ENCODE assay signal across 14 mouse cellular contexts in the genomic region with DNA sequence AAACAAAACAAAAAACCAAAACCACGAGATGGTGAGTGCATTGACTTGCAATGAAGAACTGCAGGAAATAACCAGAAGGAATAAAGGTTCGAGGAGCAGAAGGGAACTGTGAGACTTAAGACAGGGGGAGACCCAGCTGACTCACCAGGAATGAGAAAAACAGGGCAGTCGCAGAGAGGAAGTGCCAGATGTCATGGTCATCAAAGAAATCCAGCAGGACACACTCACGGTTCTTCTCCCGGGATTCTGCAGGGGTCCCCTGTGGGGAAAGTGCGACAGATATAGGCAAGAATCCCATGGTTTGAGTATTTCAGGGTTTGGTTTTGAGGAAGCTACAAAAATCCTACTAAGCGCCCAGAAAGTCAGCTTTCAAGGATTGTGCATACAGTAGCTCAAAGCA.
A peak's percentile ranks its signal among the peaks of the same experiment; 100 is the strongest.
DNase-seq lines count a peak whose midpoint lies in the region; ATAC-seq and TF ChIP-seq lines count a peak whose summit lies in the region.
"Had no signal": no experiment of that assay in that cellular context is flagged by ENCODE, and none has a peak within 500 bp of the region (broad histone marks: within the 10 kb centered on the region; RNA-seq: fewer than 3 reads in every experiment).

No protein-coding gene starts in this region.

- 71% methylated on average over 7 of the region's 7 CpGs for WGBS in hindbrain, embryonic 10.5 days

- no peaks in the 10 kb centered on the region for H3K9me3 ChIP-seq in MEL (replicated peaks; ENCODE audit: insufficient read depth, low read length)
- no peaks in the 10 kb centered on the region for H3K9me3 ChIP-seq in hindbrain, embryonic 10.5 days
- H3K9me3 ChIP-seq: embryonic facial prominence, embryonic 12.5 days; forebrain, embryonic 15.5 days; heart, embryonic 15.5 days; hindbrain, embryonic 15.5 days had no signal

- H3K36me3 ChIP-seq in MEL (ENCODE audit: control insufficient read depth in 1 of 2, insufficient read depth in 2 of 2, low read length in 2 of 2): peaks cover 0 to 3% of the 10 kb centered on the region in 2 experiments; a peak in 1 of 4 replicates
- no peaks in the 10 kb centered on the region for H3K36me3 ChIP-seq in hindbrain, embryonic 10.5 days
- H3K36me3 ChIP-seq: embryonic facial prominence, embryonic 12.5 days; forebrain, embryonic 15.5 days; G1E; heart, embryonic 15.5 days; hindbrain, embryonic 15.5 days had no signal

- no peaks in the 10 kb centered on the region; a peak in 1 of 4 replicates for H3K27me3 ChIP-seq in MEL (ENCODE audit: control insufficient read depth in 1 of 2, insufficient read depth in 2 of 2, low read length in 2 of 2)
- no peaks in the 10 kb centered on the region for H3K27me3 ChIP-seq in hindbrain, embryonic 10.5 days (ENCODE audit: insufficient read depth, poor library complexity, severe bottlenecking)
- H3K27me3 ChIP-seq: embryonic facial prominence, embryonic 12.5 days; forebrain, embryonic 15.5 days; heart, embryonic 15.5 days; hindbrain, embryonic 15.5 days had no signal

- peak; percentile 15 for DNase-seq in adrenal gland, postnatal 10 days
- no peak for DNase-seq in adrenal gland, adult 8-10 months
- DNase-seq in 3T3-L1 (ENCODE audit: low read depth, low spot score) (peak; percentile 36), MEL (ENCODE audit: low read depth, low spot score) (peak; percentile 23)
- no peak for DNase-seq in ovary, adult 18-20 months (ENCODE audit: low spot score)
- no peak for DNase-seq in hindbrain, embryonic 10.5 days (ENCODE audit: low spot score)

- no peak for TF ChIP-seq RAD21 in MEL (IDR thresholded peaks at IDR 0.05; ENCODE audit: low read depth, low read length)

- TF ChIP-seq CTCF in MEL (IDR thresholded peaks at IDR 0.05 in 2 of 3, conservative IDR thresholded peaks at IDR 0.05 in 1 of 3; ENCODE audit: control insufficient read depth in 1 of 3, insufficient read depth in 1 of 3, low read depth in 2 of 3, low read length in 3 of 3, poor library complexity in 1 of 3, severe bottlenecking in 1 of 3): no peak

- H3K4me3 ChIP-seq in MEL (ENCODE audit: control insufficient read depth in 1 of 2, insufficient read depth in 1 of 2, low read depth in 2 of 2, low read length in 2 of 2): peak overlapping the region; percentile 54 to 59
- no peak overlapping the region for H3K4me3 ChIP-seq in hindbrain, embryonic 10.5 days
- H3K4me3 ChIP-seq: embryonic facial prominence, embryonic 12.5 days; forebrain, embryonic 15.5 days; heart, adult 2 months; heart, embryonic 15.5 days; hindbrain, embryonic 15.5 days had no signal

- no peaks in the 10 kb centered on the region for H3K4me1 ChIP-seq in MEL (ENCODE audit: control insufficient read depth in 1 of 2, insufficient read depth in 2 of 2, low read length in 2 of 2)
- no peaks in the 10 kb centered on the region for H3K4me1 ChIP-seq in hindbrain, embryonic 10.5 days (replicated peaks)
- H3K4me1 ChIP-seq: embryonic facial prominence, embryonic 12.5 days; forebrain, embryonic 15.5 days; hindbrain, embryonic 15.5 days had no signal

- no peaks in the 10 kb centered on the region for H3K79me2 ChIP-seq in MEL (ENCODE audit: control insufficient read depth, insufficient read depth, low read length, poor library complexity)

- H3K9ac ChIP-seq in MEL (ENCODE audit: control insufficient read depth, low read depth, low read length, poor library complexity, severe bottlenecking): peak overlapping the region; percentile 47
- H3K9ac ChIP-seq: embryonic facial prominence, embryonic 12.5 days; forebrain, embryonic 15.5 days; heart, embryonic 15.5 days; hindbrain, embryonic 15.5 days had no signal

- no peak for TF ChIP-seq EP300 in MEL (IDR thresholded peaks at IDR 0.05; ENCODE audit: low read depth in 1 of 2, low read length in 2 of 2)

- ATAC-seq in megakaryocyte, adult 5-6 weeks (ENCODE audit: poor library complexity, severe bottlenecking): 0 out of 2 replicates have a peak, but pooled peaks have one; percentile 19
- ATAC-seq: forebrain, embryonic 15.5 days; intestine, postnatal 0 days had no signal

- H3K27ac ChIP-seq in MEL (ENCODE audit: control insufficient read depth, low read depth, low read length): no peak overlapping the region
- H3K27ac ChIP-seq in hindbrain, embryonic 10.5 days: no peak overlapping the region
- H3K27ac ChIP-seq: embryonic facial prominence, embryonic 12.5 days; forebrain, embryonic 15.5 days; heart, adult 2 months; heart, embryonic 15.5 days; hindbrain, embryonic 15.5 days had no signal

- TF ChIP-seq POLR2A in MEL (IDR thresholded peaks at IDR 0.05; ENCODE audit: control insufficient read depth in 1 of 2, insufficient read depth in 1 of 2, low read depth in 1 of 2, low read length in 2 of 2, poor library complexity in 1 of 2): no peak

TF ChIP-seq in MEL, 35 proteins besides CTCF, POLR2A, EP300 and RAD21:
- TF ChIP-seq SIN3A (IDR thresholded peaks at IDR 0.05; ENCODE audit: low read length): no peak
- no peak for TF ChIP-seq GATA1 (IDR thresholded peaks at IDR 0.05; ENCODE audit: low read depth, low read length)
- TF ChIP-seq ZKSCAN1 (IDR thresholded peaks at IDR 0.05; ENCODE audit: low read depth, low read length): 0 out of 2 replicates have a peak, but pooled peaks have one; percentile 72
- TF ChIP-seq E2F4 (IDR thresholded peaks at IDR 0.05; ENCODE audit: borderline replicate concordance, low read depth, low read length): no peak

Comparison
In these comparisons a context has a peak if more than half of its experiments do, and no peak if none do; other contexts are left out.
1. DNase-seq: peak in adrenal gland, postnatal 10 days (single experiment), 3T3-L1 (single experiment) and MEL (single experiment); none in adrenal gland, adult 8-10 months (single experiment), ovary, adult 18-20 months (single experiment) and hindbrain, embryonic 10.5 days (single experiment).